Mouse (Mus musculus) limb, embryonic 15.5 days (tissue): ENCODE data around the gene Ubl4a. TPM values are rescaled to one million over a fixed set of nuclear protein-coding genes. Genes with fewer than 3 reads are reported as not detected.
"Not testable (repeated sequence)": the region's sequence is repeated elsewhere in the genome, so short reads cannot be mapped to it uniquely, and the experiment has no call there.

ENCODE experiments used
- ATAC-seq: fragments of 200-750 bp; cut with Nextera tagmentation; 2 replicates; pipeline ENCODE4 v1.8.0; 2017; ENCODE audit warnings: low read depth, moderate TSS enrichment; ENCODE audit not compliant: insufficient number of reproducible peaks, low FRiP score, low TSS enrichment
- H3K27ac ChIP-seq: fragments of 300-500 bp; sonication (generic); 2 replicates; pipeline ENCODE4 v1.5.1; 2015; ENCODE audit warnings: moderate library complexity, mild to moderate bottlenecking, inconsistent platforms
- H3K27me3 ChIP-seq: fragments of 300-500 bp; sonication (generic); 2 replicates; pipeline ENCODE4 v1.6.1; 2015; ENCODE audit warnings: inconsistent platforms
- H3K36me3 ChIP-seq: fragments of 300-500 bp; sonication (generic); 2 replicates; pipeline ENCODE4 v1.6.1; 2015; ENCODE audit warnings: inconsistent platforms
- H3K4me1 ChIP-seq: fragments of 300-500 bp; sonication (generic); 2 replicates; pipeline ENCODE4 v1.6.1; 2015; ENCODE audit warnings: inconsistent platforms
- H3K4me2 ChIP-seq: fragments of 300-500 bp; sonication (generic); 2 replicates; pipeline ENCODE4 v1.6.1; 2015; ENCODE audit warnings: mild to moderate bottlenecking, inconsistent platforms
- H3K4me3 ChIP-seq: fragments of 300-500 bp; sonication (generic); 2 replicates; pipeline ENCODE4 v1.5.1; 2015; ENCODE audit warnings: mild to moderate bottlenecking, inconsistent platforms
- H3K9ac ChIP-seq: fragments of 300-500 bp; sonication (generic); 2 replicates; pipeline ENCODE4 v1.6.1; 2015; ENCODE audit warnings: inconsistent platforms
- H3K9me3 ChIP-seq: fragments of 300-500 bp; sonication (generic); 2 replicates; pipeline ENCODE4 v1.6.1; 2016; ENCODE audit warnings: inconsistent platforms
- WGBS: fragments of 180-500 bp; shearing (Covaris S2); methylation state at CpG from one replicate; pipeline ENCODE4 v1.1.7; 2015; 5-methylcytosine and 5-hydroxymethylcytosine counted together
- polyA plus RNA-seq: library from polyadenylated mRNA; unstranded; fragments of >200 nt; fragmentation: Nextera tagmentation; extraction: Ambion mirVana; gene quantifications from 2 replicates; pipeline ENCODE4 v1.2.1, GENCODE M21; 2015

The Ubl4a gene
- 72.6 and 75.4 TPM in 2 replicates for polyA plus RNA-seq

DNA sequence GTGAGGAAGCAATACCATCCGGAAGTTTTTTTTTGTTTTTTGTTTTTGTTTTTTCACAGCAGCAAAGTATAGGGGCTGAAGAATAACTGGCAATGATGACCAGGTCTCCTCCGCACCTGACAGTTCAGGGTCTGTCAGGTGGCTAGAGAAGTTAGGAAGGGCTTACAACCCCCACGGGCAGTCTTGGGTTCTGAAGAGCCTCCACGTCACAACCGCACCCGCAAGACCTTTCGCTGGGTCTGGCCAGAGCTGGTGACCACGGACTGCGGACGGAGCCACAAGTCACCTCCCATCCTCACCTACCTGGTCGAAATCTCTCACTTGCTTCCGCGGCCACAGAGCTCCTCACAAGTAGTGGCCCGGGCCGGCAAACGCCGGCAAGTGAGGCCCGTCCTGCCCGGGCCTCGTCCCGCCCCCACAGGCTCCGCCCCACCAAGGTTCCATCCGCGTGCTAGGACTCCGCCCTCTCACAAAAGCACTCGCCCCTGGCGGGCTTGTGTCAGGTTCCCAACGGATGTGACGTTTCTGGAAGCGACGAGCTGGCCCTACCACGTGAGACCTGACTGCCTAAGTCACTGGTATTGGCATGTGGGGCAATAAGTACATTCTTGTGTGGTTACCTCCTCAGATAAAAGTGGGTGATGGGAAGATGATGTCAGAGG is at the start of gene Ubl4a, which contains the start of gene Slc10a3:
Gene Ubl4a, minus strand, starts transcription at position 331 of the 662 bp plus-strand sequence.
Gene Slc10a3, minus strand, starts transcription at position 462 of the 662 bp plus-strand sequence.
- Histone ChIP-seq H3K27ac (0 out of 2 replicates have a peak within 1 kb of the TSS, but pooled peaks have one; percentile 11), H3K4me1 (no peaks in the 10 kb centered on the region), H3K27me3 (no peaks in the 10 kb centered on the region), H3K9me3 (no peaks in the 10 kb centered on the region), H3K4me3 (peak within 1 kb of the TSS; percentile 48), H3K36me3 (peaks cover 7% of the 10 kb centered on the region; the same call in 1 of the 2 replicates), H3K9ac (peak within 1 kb of the TSS; percentile 37), H3K4me2 (peak within 1 kb of the TSS; percentile 48)
- peak; percentile 84 for ATAC-seq
- 24% methylated on average over 32 of the region's 32 CpGs for WGBS

GRCm38 (mm10) chrX:74413377-74413776 is 40.4 kb upstream of the Ubl4a start:
- Histone ChIP-seq H3K27me3 (no peaks in the 10 kb centered on the region), H3K9ac (no peak overlapping the region), H3K9me3 (no peaks in the 10 kb centered on the region), H3K27ac (no peak overlapping the region), H3K4me1 (no peaks in the 10 kb centered on the region), H3K4me2 (no peak overlapping the region), H3K36me3 (peaks cover 15% of the 10 kb centered on the region; the same call in 1 of the 2 replicates), H3K4me3 (no peak overlapping the region)
- ATAC-seq = no peak

DNA sequence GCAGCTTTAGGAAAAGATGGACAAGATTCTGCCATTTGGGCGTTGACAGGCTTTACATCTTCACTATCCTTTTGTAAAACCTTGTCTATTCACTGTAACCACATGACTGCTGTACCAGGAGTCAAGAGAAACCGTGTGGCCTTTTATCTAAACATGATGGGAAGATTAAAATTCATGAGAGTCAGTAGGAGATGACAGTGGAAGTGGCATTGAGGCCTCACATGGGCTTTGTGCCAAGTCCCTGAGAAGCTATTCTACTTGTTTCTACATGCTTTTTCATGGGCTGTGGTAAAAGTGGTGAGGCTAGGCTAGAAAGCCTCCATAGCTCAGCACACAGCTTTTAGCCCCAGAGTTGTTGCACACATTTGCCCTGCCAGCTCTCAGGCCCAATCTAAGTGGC is 35.3 kb upstream of the Ubl4a start:
- Histone ChIP-seq H3K27me3 (no peaks in the 10 kb centered on the region), H3K27ac (no peak overlapping the region), H3K4me1 (no peaks in the 10 kb centered on the region), H3K4me3 (no peak overlapping the region), H3K9ac (no peak overlapping the region), H3K36me3 (peaks cover 12% of the 10 kb centered on the region; the same call in 1 of the 2 replicates), H3K4me2 (no peak overlapping the region), H3K9me3 (no peaks in the 10 kb centered on the region)
- WGBS = 46% methylated on average over 2 of the region's 2 CpGs
- no peak for ATAC-seq

DNA sequence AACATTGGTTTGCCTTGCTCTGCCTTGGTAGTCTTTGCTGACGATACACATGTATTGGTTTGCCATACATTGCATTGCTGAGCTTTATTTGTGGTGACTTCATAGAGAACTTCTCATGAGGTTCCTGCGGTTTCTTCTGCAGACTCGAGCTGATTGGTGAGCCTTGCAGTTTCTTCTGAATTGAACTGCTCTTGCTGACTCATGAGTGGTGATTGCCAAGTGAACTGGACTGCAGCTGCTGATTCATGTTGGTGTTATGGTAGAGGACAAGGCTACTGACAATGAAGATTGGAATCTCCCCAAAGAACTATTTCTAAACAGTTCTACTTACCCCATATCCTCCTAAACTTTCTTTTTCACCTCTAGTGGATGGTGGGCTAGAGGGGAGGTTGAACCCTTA is 27.1 kb upstream of the Ubl4a start:
- no peaks in the 10 kb centered on the region for H3K36me3 ChIP-seq
- WGBS = 78% methylated on average over 3 of the region's 3 CpGs
- no peak for ATAC-seq

DNA sequence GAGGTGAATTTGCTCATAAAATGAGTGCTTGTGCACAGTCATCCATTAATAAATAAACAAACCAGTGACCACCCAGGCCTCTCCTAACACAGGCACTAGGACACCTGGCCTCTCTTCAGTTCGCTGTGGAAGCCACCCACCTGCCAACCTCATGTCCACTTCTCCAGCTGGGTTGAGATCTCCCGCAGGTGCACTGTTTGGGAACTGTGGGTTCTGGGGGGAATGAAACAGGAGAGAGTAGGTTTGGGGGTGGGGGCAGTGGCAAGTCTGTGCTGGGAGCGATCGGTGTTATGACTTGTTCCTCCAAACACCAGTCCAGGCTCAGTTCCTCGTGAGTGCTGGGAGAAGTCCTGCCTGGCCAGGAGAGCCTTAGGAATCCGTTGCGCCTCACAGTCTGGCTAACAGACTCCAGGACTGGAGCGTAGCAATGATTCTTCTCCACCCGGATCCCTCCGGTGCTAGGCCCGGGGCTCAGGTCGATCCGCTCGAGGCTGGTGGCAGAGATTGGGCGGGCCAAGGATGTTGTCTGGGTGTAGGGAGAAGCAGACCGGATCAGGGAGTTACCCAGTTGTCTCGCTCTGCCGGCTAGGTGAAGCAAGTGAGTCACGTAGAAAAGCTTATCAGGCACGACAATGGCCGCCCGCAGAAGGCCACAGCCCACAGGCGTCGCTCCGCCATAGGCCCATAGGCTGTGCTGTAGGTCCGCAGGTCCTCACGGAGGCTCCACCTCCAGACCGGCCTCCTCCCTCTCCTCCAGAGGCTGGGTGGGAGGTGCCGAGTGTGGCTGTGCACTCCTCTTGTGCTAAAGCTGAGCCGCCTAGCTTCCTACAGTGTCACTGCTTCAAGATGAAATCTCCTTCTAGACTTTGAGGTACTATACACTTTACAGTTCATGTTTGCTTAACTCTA is 19.8 kb upstream of the Ubl4a start, which contains the start of the genes Fam3a and Ikbkg:
Gene Fam3a, minus strand, starts transcription at position 738 of the 909 bp plus-strand sequence.
Gene Ikbkg, plus strand, starts transcription at position 756 of the 909 bp plus-strand sequence.
- Histone ChIP-seq H3K36me3 (no peaks in the 10 kb centered on the region), H3K4me1 (no peaks in the 10 kb centered on the region; the same call in 1 of the 2 replicates), H3K27me3 (no peaks in the 10 kb centered on the region), H3K27ac (peak within 1 kb of the TSS; percentile 85), H3K4me2 (peak within 1 kb of the TSS; percentile 51), H3K9me3 (no peaks in the 10 kb centered on the region), H3K4me3 (peak within 1 kb of the TSS; percentile 50), H3K9ac (peak within 1 kb of the TSS; percentile 46)
- peak; percentile 99 for ATAC-seq
- WGBS = 16% methylated on average over 30 of the region's 30 CpGs

More for the DNA sequence above, 27.1 kb upstream of the Ubl4a start:
- no peak overlapping the region for H3K27ac ChIP-seq
- no peak overlapping the region for H3K4me2 ChIP-seq
- no peak overlapping the region for H3K4me3 ChIP-seq
- H3K9ac ChIP-seq = no peak overlapping the region
- H3K9me3 ChIP-seq = no peaks in the 10 kb centered on the region
- H3K4me1 ChIP-seq = no peaks in the 10 kb centered on the region
- H3K27me3 ChIP-seq = no peaks in the 10 kb centered on the region

- Histone ChIP-seq H3K27me3 (no peaks in the 10 kb centered on the region), H3K4me3 (no peak overlapping the region), H3K4me2 (no peak overlapping the region), H3K9ac (no peak overlapping the region), H3K27ac (no peak overlapping the region), H3K9me3 (no peaks in the 10 kb centered on the region), H3K4me1 (no peaks in the 10 kb centered on the region; the same call in 1 of the 2 replicates), H3K36me3 (peaks cover 24% of the 10 kb centered on the region)
- ATAC-seq = no peak
These were observed 15.1 kb upstream of the Ubl4a start for GRCm38 (mm10) chrX:74388153-74388552.

DNA sequence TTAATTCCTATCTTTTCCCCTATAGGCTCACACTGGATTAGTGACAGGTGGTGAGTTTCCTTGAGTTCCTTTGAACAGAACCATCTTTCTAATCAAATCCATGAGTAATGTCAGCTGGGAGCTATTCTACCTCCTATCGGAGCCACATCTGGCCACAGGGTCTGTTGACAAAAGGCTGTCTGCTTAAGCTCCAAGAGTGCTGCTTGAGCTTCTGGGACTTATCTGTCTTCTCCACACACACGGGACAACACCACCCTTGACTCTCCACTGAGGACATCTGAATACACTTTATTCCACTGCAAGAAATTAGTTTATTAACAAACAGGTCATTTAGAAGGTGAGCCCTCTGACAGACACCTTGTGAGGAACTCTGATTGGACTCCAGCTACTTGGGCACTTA is 11.4 kb upstream of the Ubl4a start:
- no peak overlapping the region for H3K27ac ChIP-seq
- no peak overlapping the region for H3K4me3 ChIP-seq
- H3K9me3 ChIP-seq = no peaks in the 10 kb centered on the region
- H3K36me3 ChIP-seq = peaks cover 24% of the 10 kb centered on the region
- H3K27me3 ChIP-seq = no peaks in the 10 kb centered on the region
- 55% methylated on average over 2 of the region's 2 CpGs for WGBS
- H3K4me2 ChIP-seq = no peak overlapping the region
- no peak overlapping the region for H3K9ac ChIP-seq
- no peaks in the 10 kb centered on the region for H3K4me1 ChIP-seq
- no peak for ATAC-seq

DNA sequence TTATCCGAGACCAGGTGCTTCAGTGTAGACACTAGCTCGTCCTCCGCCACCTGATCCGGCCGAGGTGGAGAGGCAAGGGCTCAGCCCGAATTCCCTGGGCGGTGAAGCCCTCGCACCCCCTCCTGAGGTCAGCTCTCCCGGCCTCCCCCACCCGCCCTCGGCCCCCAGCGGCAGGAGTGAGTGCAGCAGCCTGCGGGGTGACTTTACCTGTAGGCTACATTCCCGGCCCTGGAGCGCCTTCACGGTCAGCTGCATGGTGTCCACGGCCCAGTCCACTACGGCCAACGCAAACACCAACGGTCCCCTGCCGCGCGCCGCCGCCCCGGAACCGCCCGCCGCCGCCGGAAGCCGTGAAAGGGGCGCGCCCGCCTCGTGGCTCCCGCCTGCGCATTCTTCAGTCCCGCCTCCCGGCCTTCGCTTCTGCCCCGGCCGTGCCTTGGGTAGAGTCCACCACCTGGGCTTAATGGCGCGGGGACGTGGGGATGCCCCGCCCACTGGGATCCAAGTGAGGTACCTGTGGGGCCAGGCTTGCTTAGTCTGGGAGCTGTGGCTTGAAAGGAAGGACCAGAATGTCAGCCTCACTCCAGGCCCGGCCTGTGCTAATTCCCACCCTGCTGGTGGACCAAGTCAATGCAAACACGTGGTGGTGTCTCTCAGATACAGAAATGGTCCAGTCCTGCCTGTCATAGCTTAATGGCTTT is 4.7 kb downstream of the Ubl4a start:
- ATAC-seq = peak; percentile 52; the same call in 1 of the 2 replicates
- peak overlapping the region; percentile 57 for H3K4me3 ChIP-seq
- H3K27ac ChIP-seq = peak overlapping the region; percentile 78
- peaks cover 6% of the 10 kb centered on the region; the same call in 1 of the 2 replicates for H3K4me1 ChIP-seq
- WGBS = 25% methylated on average over 48 of the region's 49 CpGs
- no peaks in the 10 kb centered on the region for H3K27me3 ChIP-seq
- peaks cover 19% of the 10 kb centered on the region for H3K36me3 ChIP-seq
- peak overlapping the region; percentile 68 for H3K9ac ChIP-seq
- no peaks in the 10 kb centered on the region for H3K9me3 ChIP-seq
- H3K4me2 ChIP-seq = peak overlapping the region; percentile 52

- H3K4me2 ChIP-seq = peak overlapping the region; percentile 52
- H3K27me3 ChIP-seq = no peaks in the 10 kb centered on the region
- peaks cover 6% of the 10 kb centered on the region; the same call in 1 of the 2 replicates for H3K4me1 ChIP-seq
- H3K27ac ChIP-seq = peak overlapping the region; percentile 78; the same call in 1 of the 2 replicates
- peak overlapping the region; percentile 57 for H3K4me3 ChIP-seq
- no peak for ATAC-seq
- no peaks in the 10 kb centered on the region for H3K9me3 ChIP-seq
- peak overlapping the region; percentile 68 for H3K9ac ChIP-seq
- 67% methylated on average over 10 of the region's 10 CpGs for WGBS
- H3K36me3 ChIP-seq = peaks cover 19% of the 10 kb centered on the region
These were observed 5.5 kb downstream of the Ubl4a start for GRCm38 (mm10) chrX:74367512-74367911.

DNA sequence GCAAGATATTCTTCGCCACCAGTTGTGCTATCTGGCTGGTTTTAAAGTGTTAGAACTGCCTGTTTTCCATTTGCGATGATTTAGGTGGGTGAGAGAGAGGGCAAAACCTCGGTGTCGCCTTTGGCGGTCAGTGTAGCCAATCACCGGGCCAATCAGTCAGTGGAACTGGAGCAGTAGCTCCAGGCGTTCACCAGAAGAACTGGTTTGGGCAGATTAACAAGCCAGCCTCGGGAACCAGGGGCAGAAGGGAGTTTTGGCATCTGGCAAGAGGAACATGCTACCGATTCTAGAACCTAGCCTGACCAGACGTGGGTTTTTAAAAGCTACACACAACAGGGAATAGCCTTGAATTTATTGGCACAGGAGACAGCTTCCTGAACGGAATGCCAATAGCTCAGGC is 13.8 kb downstream of the Ubl4a start:
- no peak for ATAC-seq
- H3K4me2 ChIP-seq = no peak overlapping the region
- 29% methylated on average over 11 of the region's 11 CpGs for WGBS
- H3K27me3 ChIP-seq = no peaks in the 10 kb centered on the region
- H3K4me1 ChIP-seq = no peaks in the 10 kb centered on the region
- no peak overlapping the region for H3K27ac ChIP-seq
- H3K36me3 ChIP-seq = no peaks in the 10 kb centered on the region
- no peak overlapping the region for H3K9ac ChIP-seq
- no peak overlapping the region for H3K4me3 ChIP-seq
- H3K9me3 ChIP-seq = no peaks in the 10 kb centered on the region

GRCm38 (mm10) chrX:74357069-74357468 is 15.9 kb downstream of the Ubl4a start:
- H3K4me1 ChIP-seq, H3K4me3 ChIP-seq, H3K9me3 ChIP-seq, H3K27me3 ChIP-seq, H3K4me2 ChIP-seq, ATAC-seq, H3K36me3 ChIP-seq, H3K9ac ChIP-seq, H3K27ac ChIP-seq: not testable (repeated sequence)
- WGBS = 93% methylated on average over 3 of the region's 3 CpGs
